Mouse (Mus musculus): ENCODE data around the gene Ccne1. TPM values are rescaled to one million over a fixed set of nuclear protein-coding genes. Genes with fewer than 3 reads are reported as not detected.

The Ccne1 gene
- 15.7 and 17.6 TPM in 2 replicates for polyA plus RNA-seq (2015; fragmentation: Nextera tagmentation; extraction: Ambion mirVana)

- Histone ChIP-seq H3K4me1 (replicated peaks) (peaks cover 24% of the 10 kb centered on the region), H3K27ac (no peak within 1 kb of the TSS; the same call in 1 of the 2 replicates), H3K4me3 (replicated peaks) (peak within 1 kb of the TSS; percentile 72), H3K4me2 (replicated peaks) (peak within 1 kb of the TSS; percentile 92), H3K36me3 (peaks cover 4% of the 10 kb centered on the region; the same call in 1 of the 2 replicates), H3K27me3 (no peaks in the 10 kb centered on the region), H3K9ac (replicated peaks) (peak within 1 kb of the TSS; percentile 78), H3K9me3 (no peaks in the 10 kb centered on the region)
- peak; percentile 94 for ATAC-seq
- whole genome bisulfite sequencing = 1% methylated on average over 99 of the region's 102 CpGs
Observed at GRCm38 (mm10) chr7:38107371-38108259, at the start of gene Ccne1. TSS of gene Ccne1 (minus strand) at chr7:38107534.

GRCm38 (mm10) chr7:38155829-38156228 is 48.5 kb upstream of the Ccne1 start:
- Histone ChIP-seq H3K4me1 (replicated peaks) (no peaks in the 10 kb centered on the region), H3K27me3 (no peaks in the 10 kb centered on the region), H3K4me2 (replicated peaks) (no peak overlapping the region), H3K4me3 (replicated peaks) (no peak overlapping the region), H3K27ac (no peak overlapping the region), H3K9ac (replicated peaks) (no peak overlapping the region), H3K36me3 (no peaks in the 10 kb centered on the region), H3K9me3 (no peaks in the 10 kb centered on the region)
- no peak for ATAC-seq
- WGBS = 88% methylated on average over 5 of the region's 5 CpGs

DNA sequence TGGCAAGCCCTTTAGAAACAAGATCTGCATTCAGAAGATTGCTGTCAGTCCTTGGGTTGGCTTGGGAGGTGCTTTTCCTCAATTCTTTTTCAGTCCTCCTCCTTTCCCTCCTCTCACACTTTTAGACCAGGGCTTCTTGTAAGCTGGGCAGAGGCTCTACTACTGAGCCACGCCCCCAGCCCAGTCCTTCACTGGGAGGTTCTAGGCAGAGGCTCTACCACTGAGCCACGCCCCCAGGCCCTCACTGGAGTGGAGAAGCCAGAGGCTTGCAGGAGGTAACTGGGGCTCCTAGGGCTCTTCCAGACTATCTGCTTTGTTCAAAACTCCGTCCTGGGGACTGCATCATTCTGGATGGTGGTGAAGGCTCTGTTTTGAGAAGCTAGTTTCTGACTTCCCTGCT is 45.2 kb upstream of the Ccne1 start:
- H3K4me3 ChIP-seq (replicated peaks) = no peak overlapping the region
- H3K27ac ChIP-seq = no peak overlapping the region
- H3K4me2 ChIP-seq (replicated peaks) = no peak overlapping the region
- no peak overlapping the region for H3K9ac ChIP-seq (replicated peaks)
- 80% methylated on average over 3 of the region's 3 CpGs for WGBS
- H3K9me3 ChIP-seq = no peaks in the 10 kb centered on the region
- ATAC-seq = no peak
- H3K36me3 ChIP-seq = no peaks in the 10 kb centered on the region
- no peaks in the 10 kb centered on the region for H3K4me1 ChIP-seq (replicated peaks)
- H3K27me3 ChIP-seq = no peaks in the 10 kb centered on the region

DNA sequence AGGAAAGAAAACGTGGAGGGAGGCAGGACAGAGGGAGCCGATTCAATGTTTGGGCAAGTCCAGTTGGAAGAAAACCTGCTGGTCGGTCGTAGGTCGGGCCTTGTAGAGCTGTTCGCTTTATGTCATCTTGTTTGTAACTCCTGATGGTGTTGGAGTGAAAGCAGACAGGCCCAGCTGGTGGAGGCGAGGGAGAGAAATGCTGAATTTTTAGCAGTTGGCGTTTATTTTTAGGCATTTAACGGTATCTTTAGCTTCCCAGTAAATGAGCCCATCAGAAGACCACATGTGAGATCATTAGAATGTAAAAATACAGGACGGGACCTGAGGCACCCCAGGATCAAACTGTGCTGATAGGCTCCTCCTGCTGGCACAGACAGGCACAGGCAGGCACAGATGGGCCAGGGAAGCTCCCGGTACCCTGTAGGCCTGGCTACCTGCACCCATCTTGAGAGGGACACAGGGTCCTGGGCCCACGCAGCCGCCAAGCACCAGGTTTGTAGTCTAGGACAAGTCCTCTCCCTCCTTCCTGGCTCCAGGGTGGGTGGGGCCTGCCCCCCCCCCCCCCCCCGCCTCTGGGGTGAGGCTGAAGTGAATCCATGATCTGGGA is 44.5 kb upstream of the Ccne1 start:
- Histone ChIP-seq H3K4me1 (replicated peaks) (no peaks in the 10 kb centered on the region), H3K36me3 (no peaks in the 10 kb centered on the region), H3K4me2 (replicated peaks) (no peak overlapping the region), H3K27ac (no peak overlapping the region), H3K9ac (replicated peaks) (no peak overlapping the region), H3K9me3 (no peaks in the 10 kb centered on the region), H3K27me3 (no peaks in the 10 kb centered on the region), H3K4me3 (replicated peaks) (no peak overlapping the region)
- ATAC-seq = 0 out of 2 replicates have a peak, but pooled peaks have one; percentile 48
- 69% methylated on average over 14 of the region's 14 CpGs for WGBS

GRCm38 (mm10) chr7:38147477-38147876 is 40.1 kb upstream of the Ccne1 start:
- no peak overlapping the region for H3K4me2 ChIP-seq (replicated peaks)
- no peak overlapping the region for H3K27ac ChIP-seq
- no peak overlapping the region for H3K9ac ChIP-seq (replicated peaks)
- 88% methylated on average over 6 of the region's 6 CpGs for WGBS
- no peaks in the 10 kb centered on the region for H3K9me3 ChIP-seq
- H3K4me3 ChIP-seq (replicated peaks) = no peak overlapping the region
- no peaks in the 10 kb centered on the region for H3K27me3 ChIP-seq
- H3K4me1 ChIP-seq (replicated peaks) = no peaks in the 10 kb centered on the region
- ATAC-seq = no peak
- no peaks in the 10 kb centered on the region for H3K36me3 ChIP-seq

GRCm38 (mm10) chr7:38141747-38142545 is 34.6 kb upstream of the Ccne1 start:
- no peaks in the 10 kb centered on the region for H3K36me3 ChIP-seq
- H3K4me3 ChIP-seq (replicated peaks) = no peak overlapping the region
- ATAC-seq = peak; percentile 74
- no peak overlapping the region for H3K9ac ChIP-seq (replicated peaks)
- H3K4me1 ChIP-seq (replicated peaks) = no peaks in the 10 kb centered on the region
- no peaks in the 10 kb centered on the region for H3K9me3 ChIP-seq
- no peak overlapping the region for H3K4me2 ChIP-seq (replicated peaks)
- no peaks in the 10 kb centered on the region; the same call in 1 of the 2 replicates for H3K27me3 ChIP-seq
- WGBS = 67% methylated on average over 13 of the region's 13 CpGs
- no peak overlapping the region for H3K27ac ChIP-seq

DNA sequence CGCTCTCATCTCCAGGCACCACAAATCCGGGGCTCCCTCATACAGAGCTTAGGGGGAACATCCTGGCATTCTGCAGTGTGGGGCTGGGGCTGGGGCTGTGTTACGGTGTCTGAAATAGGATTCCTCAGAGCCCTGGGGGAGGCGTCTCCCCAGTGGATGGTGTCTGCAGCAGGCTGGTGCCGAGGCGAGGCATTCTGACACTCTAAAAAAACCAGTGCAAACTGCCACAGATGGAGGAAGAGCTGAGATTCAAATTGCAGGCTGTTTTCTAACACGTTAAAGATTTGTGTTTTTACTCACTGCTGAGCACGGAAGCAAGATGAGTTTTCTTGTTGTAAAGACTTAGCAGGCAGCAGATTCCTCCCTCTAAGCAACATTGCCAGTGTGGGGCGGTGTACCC is 33.0 kb upstream of the Ccne1 start:
- Histone ChIP-seq H3K4me2 (replicated peaks) (no peak overlapping the region), H3K27ac (no peak overlapping the region), H3K9ac (replicated peaks) (no peak overlapping the region), H3K4me3 (replicated peaks) (no peak overlapping the region), H3K4me1 (replicated peaks) (no peaks in the 10 kb centered on the region), H3K27me3 (no peaks in the 10 kb centered on the region; the same call in 1 of the 2 replicates), H3K9me3 (no peaks in the 10 kb centered on the region), H3K36me3 (no peaks in the 10 kb centered on the region)
- ATAC-seq = no peak
- 60% methylated on average over 9 of the region's 9 CpGs for WGBS

DNA sequence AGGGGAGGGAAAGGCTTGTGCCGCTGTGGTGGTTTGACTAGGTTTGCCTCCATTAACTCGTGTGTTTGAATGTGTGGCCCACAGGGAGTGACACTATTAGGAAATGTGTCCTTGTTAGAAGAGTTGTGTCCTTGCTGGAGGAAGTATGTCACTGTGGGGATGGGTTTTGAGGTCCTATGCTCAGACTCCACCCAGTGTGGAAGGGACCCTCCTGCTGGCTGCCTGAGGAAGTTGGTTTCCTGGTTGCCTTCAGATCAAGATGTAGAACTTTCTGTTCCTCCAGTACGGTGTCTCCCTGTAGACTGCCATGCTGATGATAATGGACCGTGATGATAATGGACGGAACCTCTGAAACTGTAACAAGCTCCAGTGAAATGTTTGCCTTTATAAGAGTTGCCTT is 27.1 kb upstream of the Ccne1 start:
- Histone ChIP-seq H3K27ac (no peak overlapping the region), H3K27me3 (no peaks in the 10 kb centered on the region), H3K4me2 (replicated peaks) (no peak overlapping the region), H3K9ac (replicated peaks) (no peak overlapping the region), H3K36me3 (no peaks in the 10 kb centered on the region), H3K4me1 (replicated peaks) (peaks cover 5% of the 10 kb centered on the region; the same call in 1 of the 2 replicates), H3K4me3 (replicated peaks) (no peak overlapping the region), H3K9me3 (no peaks in the 10 kb centered on the region)
- no peak for ATAC-seq
- 89% methylated on average over 5 of the region's 5 CpGs for WGBS

DNA sequence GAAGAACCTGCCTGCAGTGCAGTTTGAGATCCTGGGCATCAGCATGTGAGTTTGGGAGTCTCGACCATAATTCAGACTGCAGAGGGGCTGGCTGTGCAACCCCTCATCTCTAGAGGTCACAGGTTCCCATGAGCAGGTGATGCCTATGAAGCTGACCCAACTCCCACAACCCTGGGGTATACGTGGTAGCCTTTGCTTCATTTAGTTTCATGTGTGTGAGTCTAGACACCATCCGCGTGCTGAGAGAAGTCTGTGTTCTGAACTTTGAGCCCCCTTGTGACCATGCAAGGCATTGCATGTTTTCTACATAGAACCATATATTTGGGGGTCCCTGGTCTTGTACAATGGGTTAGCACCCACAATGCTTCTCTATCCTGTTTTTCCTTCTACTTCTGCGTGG is 23.9 kb upstream of the Ccne1 start:
- Histone ChIP-seq H3K9me3 (no peaks in the 10 kb centered on the region), H3K9ac (replicated peaks) (no peak overlapping the region), H3K27me3 (no peaks in the 10 kb centered on the region), H3K4me2 (replicated peaks) (no peak overlapping the region), H3K36me3 (no peaks in the 10 kb centered on the region), H3K27ac (no peak overlapping the region), H3K4me1 (replicated peaks) (peaks cover 5% of the 10 kb centered on the region; the same call in 1 of the 2 replicates), H3K4me3 (replicated peaks) (no peak overlapping the region)
- 31% methylated on average over 5 of the region's 5 CpGs for WGBS
- peak; percentile 63 for ATAC-seq

GRCm38 (mm10) chr7:38129986-38130729 is 22.8 kb upstream of the Ccne1 start:
- no peaks in the 10 kb centered on the region for H3K36me3 ChIP-seq
- no peaks in the 10 kb centered on the region for H3K9me3 ChIP-seq
- WGBS = 67% methylated on average over 26 of the region's 26 CpGs
- H3K4me3 ChIP-seq (replicated peaks) = no peak overlapping the region
- peak overlapping the region; percentile 39; the same call in 1 of the 2 replicates for H3K27ac ChIP-seq
- no peak overlapping the region for H3K9ac ChIP-seq (replicated peaks)
- no peak overlapping the region for H3K4me2 ChIP-seq (replicated peaks)
- ATAC-seq = peak; percentile 49
- no peaks in the 10 kb centered on the region for H3K27me3 ChIP-seq
- peaks cover 11% of the 10 kb centered on the region for H3K4me1 ChIP-seq (replicated peaks)

DNA sequence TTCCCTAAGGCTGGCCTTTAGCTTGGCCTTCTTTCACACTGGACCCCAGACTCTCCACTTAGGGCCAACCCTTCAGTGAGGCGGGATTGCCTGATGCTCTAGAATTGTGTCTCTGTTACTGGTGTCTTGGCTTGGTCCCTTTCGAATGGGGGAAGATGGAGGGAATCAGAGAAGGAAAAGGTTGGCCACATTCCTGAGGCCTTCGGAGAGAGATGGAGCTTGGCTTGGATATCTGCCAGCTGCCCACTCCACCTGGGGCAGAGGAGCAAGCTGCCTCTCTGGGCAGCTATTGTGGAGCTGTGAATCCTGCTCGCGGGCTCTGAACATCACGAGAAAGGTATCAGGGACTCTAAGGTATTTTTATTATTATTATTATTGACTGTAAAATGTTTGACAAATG is 22.2 kb upstream of the Ccne1 start:
- Histone ChIP-seq H3K4me1 (replicated peaks) (peaks cover 11% of the 10 kb centered on the region), H3K9ac (replicated peaks) (no peak overlapping the region), H3K9me3 (no peaks in the 10 kb centered on the region), H3K4me2 (replicated peaks) (no peak overlapping the region), H3K27ac (no peak overlapping the region), H3K27me3 (no peaks in the 10 kb centered on the region), H3K4me3 (replicated peaks) (no peak overlapping the region), H3K36me3 (no peaks in the 10 kb centered on the region)
- ATAC-seq = no peak
- WGBS = 87% methylated on average over 6 of the region's 6 CpGs
